Comparison of ENCODE assay signal across 12 mouse cellular contexts in genomic region chr2:120150571-120150970, GRCm38 (mm10).
"Had no signal": no experiment of that assay in that cellular context is flagged by ENCODE, and none has a peak within 500 bp of the region (broad histone marks: within the 10 kb centered on the region; RNA-seq: fewer than 3 reads in every experiment).

No protein-coding gene starts in this region.

- H3K9ac ChIP-seq: kidney, embryonic 15.5 days; liver, embryonic 15.5 days had no signal

- H3K4me3 ChIP-seq: kidney, embryonic 15.5 days; limb, embryonic 10.5 days; liver, embryonic 15.5 days had no signal

- H3K4me2 ChIP-seq: kidney, embryonic 15.5 days; liver, embryonic 11.5 days; liver, embryonic 15.5 days had no signal

- ATAC-seq: lung, postnatal 0 days had no signal

- H3K27me3 ChIP-seq: kidney, embryonic 15.5 days; liver, embryonic 15.5 days had no signal

- H3K27ac ChIP-seq: kidney, embryonic 15.5 days; limb, embryonic 10.5 days; liver, embryonic 15.5 days had no signal

- H3K36me3 ChIP-seq: kidney, embryonic 15.5 days; limb, embryonic 10.5 days; liver, embryonic 15.5 days had no signal

- DNase-seq: kidney, postnatal 14 days; lung, adult 2 months; lung, postnatal 36 days; midbrain, embryonic 14.5 days; right cerebral cortex, postnatal 14 days; thymus, adult 18-20 months; thymus, postnatal 14 days had no signal

- H3K9me3 ChIP-seq: kidney, embryonic 15.5 days; limb, embryonic 10.5 days; liver, embryonic 15.5 days had no signal
